Mouse (Mus musculus): ENCODE data around the gene Vash1.

- no peak for TF ChIP-seq POLR2A (IDR thresholded peaks at IDR 0.05; ENCODE audit: insufficient read length, low read depth)
- no peak for TF ChIP-seq TCF3 (IDR thresholded peaks at IDR 0.05; ENCODE audit: insufficient read length, low read depth)
- no peak for TF ChIP-seq TCF12 (IDR thresholded peaks at IDR 0.05; ENCODE audit: insufficient read depth, poor library complexity, severe bottlenecking)
- no peak for TF ChIP-seq E2F4 (IDR thresholded peaks at IDR 0.05; ENCODE audit: insufficient read depth)
- TF ChIP-seq USF1 (IDR thresholded peaks at IDR 0.05; ENCODE audit: low read depth): no peak
These were observed 49.7 kb upstream of the Vash1 start for GRCm38 (mm10) chr12:86628783-86629172.
